Mouse (Mus musculus) lung, adult 2 months (tissue): Measurements from ENCODE around the gene Fcf1.

Source experiments
- CTCF ChIP-seq: fragments of 200-500 bp; IDR thresholded peaks from 2 replicates; pipeline ENCODE4 v1.5.1; 2011; ENCODE audit warnings: mild to moderate bottlenecking, low read length, control low read depth; ENCODE audit not compliant: insufficient read depth
- POLR2A ChIP-seq: fragments of 200-500 bp; IDR thresholded peaks from 2 replicates; pipeline ENCODE4 v1.6.1; 2011; ENCODE audit warnings: low read depth, mild to moderate bottlenecking, control low read depth, low read length, borderline replicate concordance; ENCODE audit errors: extremely low read depth

DNA sequence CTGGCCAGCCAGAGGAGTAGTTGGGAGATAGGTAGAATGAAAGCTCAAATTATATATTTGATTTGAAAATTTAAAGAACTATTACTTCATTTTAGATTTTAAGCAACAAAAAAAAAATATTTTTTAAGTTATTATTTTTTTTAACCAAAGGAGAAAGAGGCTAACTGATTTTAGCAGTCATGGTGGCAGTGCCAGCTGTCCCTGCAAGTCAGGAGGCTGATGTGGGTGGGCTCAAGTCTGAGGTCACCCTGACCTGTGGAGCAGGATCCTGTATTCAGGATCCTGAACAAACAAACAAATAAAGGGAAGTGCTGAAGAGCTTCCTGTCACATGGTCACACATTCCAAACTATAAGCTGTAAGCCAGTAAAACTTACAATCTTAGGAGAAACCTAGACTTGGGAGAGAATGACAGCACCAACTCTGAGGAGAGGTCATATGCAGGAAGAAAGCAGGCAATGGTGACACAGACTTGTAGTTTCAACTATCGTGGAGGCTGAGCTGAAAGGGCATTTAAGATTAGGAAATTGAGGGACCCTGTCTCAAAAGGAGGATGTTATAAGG lies 11.8 kb upstream of the Fcf1 start:
- TF ChIP-seq CTCF (no peak), POLR2A (no peak)
